Mouse (Mus musculus) forebrain, embryonic 16.5 days (tissue): ENCODE results near the gene Nkapl. TPM values are rescaled to one million over a fixed set of nuclear protein-coding genes. Genes with fewer than 3 reads are reported as not detected.
A peak's percentile ranks its signal among the peaks of the same experiment; 100 is the strongest.
"Not testable (repeated sequence)": the region's sequence is repeated elsewhere in the genome, so short reads cannot be mapped to it uniquely, and the experiment has no call there.

Source experiments
- ATAC-seq: fragments of 200-750 bp; cut with Nextera tagmentation; 2 replicates; pipeline ENCODE4 v1.8.0; 2017; ENCODE audit warnings: mild to moderate bottlenecking, moderate library complexity
- H3K27ac ChIP-seq: fragments of 300-500 bp; sonication (generic); 2 replicates; pipeline ENCODE4 v1.5.1; 2014; ENCODE audit warnings: low read length, control low read depth
- H3K27me3 ChIP-seq: fragments of 300-500 bp; sonication (generic); replicated peaks from 2 replicates; pipeline ENCODE4 v1.6.1; 2014; ENCODE audit warnings: low read length; ENCODE audit not compliant: control insufficient read depth, insufficient read depth
- H3K36me3 ChIP-seq: fragments of 300-500 bp; sonication (generic); 2 replicates; pipeline ENCODE4 v1.6.1; 2014; ENCODE audit not compliant: control insufficient read depth, insufficient read depth
- H3K4me1 ChIP-seq: fragments of 300-500 bp; sonication (generic); replicated peaks from 2 replicates; pipeline ENCODE4 v1.6.1; 2014; ENCODE audit warnings: low read length; ENCODE audit not compliant: control insufficient read depth, insufficient read depth
- H3K4me2 ChIP-seq: fragments of 300-500 bp; sonication (generic); 2 replicates; pipeline ENCODE4 v1.6.1; 2014; ENCODE audit warnings: mild to moderate bottlenecking, low read length, control low read depth
- H3K4me3 ChIP-seq: fragments of 300-500 bp; sonication (generic); replicated peaks from 2 replicates; pipeline ENCODE4 v1.5.1; 2014; ENCODE audit warnings: mild to moderate bottlenecking, low read length, control low read depth
- H3K9ac ChIP-seq: fragments of 300-500 bp; sonication (generic); replicated peaks from 2 replicates; pipeline ENCODE4 v1.6.1; 2014; ENCODE audit warnings: low read depth, low read length, control low read depth
- H3K9me3 ChIP-seq: fragments of 300-500 bp; sonication (generic); 2 replicates; pipeline ENCODE4 v1.6.1; 2016; ENCODE audit warnings: low read length; ENCODE audit not compliant: control insufficient read depth
- WGBS: fragments of 180-500 bp; shearing (Covaris S2); extraction: QIAGEN DNeasy Blood & Tissue Kit; methylation state at CpG from one replicate; pipeline ENCODE4 v1.1.7; 2014; 5-methylcytosine and 5-hydroxymethylcytosine counted together
- polyA plus RNA-seq: library from polyadenylated mRNA; unstranded; fragments of >200 nt; fragmentation: Nextera tagmentation; extraction: Ambion mirVana; gene quantifications from 2 replicates; pipeline ENCODE4 v1.2.1, GENCODE M21; 2015

Gene Nkapl
- polyA plus RNA-seq, 1 experiment from 2014 or later = 4.3 TPM

- no peak overlapping the region for H3K4me3 ChIP-seq
- no peak for ATAC-seq
- no peaks in the 10 kb centered on the region; the same call in 1 of the 2 replicates for H3K4me1 ChIP-seq
- H3K27me3 ChIP-seq = peaks cover 7% of the 10 kb centered on the region; the same call in 1 of the 2 replicates
- H3K36me3 ChIP-seq = no peaks in the 10 kb centered on the region
- no peak overlapping the region for H3K27ac ChIP-seq
- no peak overlapping the region for H3K4me2 ChIP-seq
- H3K9me3 ChIP-seq = no peaks in the 10 kb centered on the region
- WGBS = 26% methylated on average over 4 of the region's 4 CpGs
- H3K9ac ChIP-seq = no peak overlapping the region
Observed at GRCm38 (mm10) chr13:21472427-21472826, 4.1 kb upstream of the Nkapl start.

GRCm38 (mm10) chr13:21469097-21469496 is 788 bp upstream of the Nkapl start:
- H3K4me1 ChIP-seq = no peaks in the 10 kb centered on the region; the same call in 1 of the 2 replicates
- ATAC-seq = no peak
- 18% methylated on average over 9 of the region's 9 CpGs for WGBS
- no peak overlapping the region for H3K27ac ChIP-seq
- H3K27me3 ChIP-seq = peaks cover 7% of the 10 kb centered on the region; the same call in 1 of the 2 replicates
- peak overlapping the region; percentile 93 for H3K4me2 ChIP-seq
- no peak overlapping the region; the same call in 1 of the 2 replicates for H3K4me3 ChIP-seq
- no peaks in the 10 kb centered on the region for H3K9me3 ChIP-seq
- H3K9ac ChIP-seq = no peak overlapping the region
- H3K36me3 ChIP-seq = no peaks in the 10 kb centered on the region

- no peak overlapping the region for H3K27ac ChIP-seq
- no peak overlapping the region for H3K9ac ChIP-seq
- no peak overlapping the region for H3K4me2 ChIP-seq
- no peak for ATAC-seq
- no peaks in the 10 kb centered on the region for H3K9me3 ChIP-seq
- peaks cover 7% of the 10 kb centered on the region; the same call in 1 of the 2 replicates for H3K27me3 ChIP-seq
- H3K4me1 ChIP-seq = no peaks in the 10 kb centered on the region; the same call in 1 of the 2 replicates
- no peak overlapping the region for H3K4me3 ChIP-seq
- WGBS = 91% methylated on average over 10 of the region's 10 CpGs
- no peaks in the 10 kb centered on the region for H3K36me3 ChIP-seq
Observed at GRCm38 (mm10) chr13:21467336-21467735, 973 bp downstream of the Nkapl start.

- WGBS = 49% methylated on average over 9 of the region's 9 CpGs
- ATAC-seq, H3K27me3 ChIP-seq, H3K4me3 ChIP-seq, H3K4me1 ChIP-seq, H3K9me3 ChIP-seq, H3K4me2 ChIP-seq, H3K27ac ChIP-seq, H3K9ac ChIP-seq, H3K36me3 ChIP-seq: not testable (repeated sequence)
Observed at GRCm38 (mm10) chr13:21462516-21462915, 5.8 kb downstream of the Nkapl start.

GRCm38 (mm10) chr13:21456347-21456746 is 12.0 kb downstream of the Nkapl start:
- Histone ChIP-seq H3K4me3 (no peak overlapping the region), H3K9ac (no peak overlapping the region), H3K9me3 (no peaks in the 10 kb centered on the region), H3K4me2 (no peak overlapping the region), H3K36me3 (no peaks in the 10 kb centered on the region), H3K27me3 (no peaks in the 10 kb centered on the region; the same call in 1 of the 2 replicates), H3K4me1 (peaks cover 12% of the 10 kb centered on the region), H3K27ac (no peak overlapping the region)
- ATAC-seq = no peak
- 4% methylated on average over 4 of the region's 4 CpGs for WGBS

GRCm38 (mm10) chr13:21454133-21454532 is 14.2 kb downstream of the Nkapl start:
- H3K9me3 ChIP-seq = no peaks in the 10 kb centered on the region
- H3K27me3 ChIP-seq = no peaks in the 10 kb centered on the region
- peaks cover 12% of the 10 kb centered on the region for H3K4me1 ChIP-seq
- H3K36me3 ChIP-seq = no peaks in the 10 kb centered on the region
- no peak overlapping the region for H3K4me3 ChIP-seq
- H3K9ac ChIP-seq = no peak overlapping the region
- no peak overlapping the region for H3K27ac ChIP-seq
- no peak overlapping the region for H3K4me2 ChIP-seq
- no peak for ATAC-seq
- 94% methylated on average over 3 of the region's 3 CpGs for WGBS

- Histone ChIP-seq H3K4me2 (peak within 1 kb of the TSS; percentile 59), H3K4me1 (peaks cover 12% of the 10 kb centered on the region), H3K9ac (peak within 1 kb of the TSS; percentile 62), H3K4me3 (peak within 1 kb of the TSS; percentile 58), H3K27me3 (no peaks in the 10 kb centered on the region), H3K27ac (peak within 1 kb of the TSS; percentile 48), H3K36me3 (no peaks in the 10 kb centered on the region), H3K9me3 (no peaks in the 10 kb centered on the region)
- peak; percentile 95 for ATAC-seq
- whole genome bisulfite sequencing = under 1% methylated on average over 23 of the region's 23 CpGs
Observed at GRCm38 (mm10) chr13:21453449-21453848, 14.9 kb downstream of the Nkapl start, which contains the start of gene Zscan26. Gene Zscan26 (minus strand): TSS chr13:21453730.

GRCm38 (mm10) chr13:21453042-21453441 is 15.3 kb downstream of the Nkapl start:
- WGBS = under 1% methylated on average over 13 of the region's 13 CpGs
- peaks cover 12% of the 10 kb centered on the region for H3K4me1 ChIP-seq
- peak overlapping the region; percentile 62 for H3K9ac ChIP-seq
- peak overlapping the region; percentile 48 for H3K27ac ChIP-seq
- H3K27me3 ChIP-seq = no peaks in the 10 kb centered on the region
- H3K4me3 ChIP-seq = peak overlapping the region; percentile 58
- peak overlapping the region; percentile 59 for H3K4me2 ChIP-seq
- no peaks in the 10 kb centered on the region for H3K9me3 ChIP-seq
- H3K36me3 ChIP-seq = no peaks in the 10 kb centered on the region
- peak; percentile 51 for ATAC-seq

GRCm38 (mm10) chr13:21447856-21448614 is 20.3 kb downstream of the Nkapl start:
- H3K36me3 ChIP-seq = peaks cover 26% of the 10 kb centered on the region

More at GRCm38 (mm10) chr13:21447856-21448614, 20.3 kb downstream of the Nkapl start:
- Histone ChIP-seq H3K27ac (no peak overlapping the region), H3K9me3 (no peaks in the 10 kb centered on the region), H3K9ac (no peak overlapping the region), H3K4me1 (peaks cover 12% of the 10 kb centered on the region), H3K27me3 (no peaks in the 10 kb centered on the region), H3K4me3 (no peak overlapping the region), H3K4me2 (no peak overlapping the region)
- WGBS = 80% methylated on average over 16 of the region's 16 CpGs
- ATAC-seq = no peak
